Mouse (Mus musculus): ENCODE data around the gene Itpa. TPM values are rescaled to one million over a fixed set of nuclear protein-coding genes. Genes with fewer than 3 reads are reported as not detected.

Gene Itpa
- polyA plus RNA-seq (2014; fragmentation: Illumina TruSeq; extraction: RNeasy Lipid Tissue Mini Kit (QIAGEN cat#74804); ENCODE audit: insufficient read depth, low read depth, low replicate concordance), result 26.2 TPM

DNA sequence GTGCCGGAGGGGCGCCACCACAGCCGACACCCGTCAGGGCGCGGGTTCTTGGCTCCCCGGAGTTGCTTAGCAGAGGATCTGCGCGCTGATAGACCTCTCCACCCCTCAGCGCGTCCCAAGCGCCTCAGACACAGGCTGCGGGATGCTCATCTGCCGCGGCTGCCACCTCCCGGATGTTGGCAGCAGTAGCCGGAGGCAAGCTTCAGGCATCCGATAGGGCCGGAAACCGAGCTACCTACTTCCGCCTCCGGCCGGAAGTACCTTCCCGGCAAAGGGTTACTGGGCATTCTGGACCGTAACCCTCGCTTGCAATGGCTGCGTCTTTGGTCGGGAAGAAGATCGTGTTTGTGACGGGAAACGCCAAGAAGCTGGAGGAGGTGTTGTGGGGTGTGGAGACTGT, at the start of gene Itpa:
TSS of gene Itpa (plus strand) at position 52 of the 400 bp plus-strand sequence.

DNA sequence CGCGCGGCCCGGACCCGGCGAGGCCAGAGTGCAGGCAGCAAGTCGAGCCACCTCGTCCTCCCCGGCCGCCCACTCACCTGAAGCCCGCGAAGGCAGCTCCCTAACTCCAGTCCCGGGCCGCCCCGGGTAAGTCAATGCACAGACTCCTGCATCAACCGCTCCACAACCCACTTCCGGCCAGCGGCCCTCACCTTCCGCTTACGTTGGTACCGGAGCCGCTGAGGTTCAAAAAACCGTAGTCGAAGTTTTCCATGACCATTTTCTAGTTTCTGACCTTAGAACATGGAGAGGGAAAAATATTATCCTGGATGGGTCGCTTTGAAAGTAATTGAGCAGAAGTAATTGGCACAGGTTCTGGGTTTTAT, 37.6 kb upstream of the Itpa start, which contains the start of the genes Fastkd5 and Ubox5:
TSS of gene Fastkd5 (minus strand) at position 189 of the 365 bp plus-strand sequence.
TSS of gene Ubox5 (minus strand) at position 200 of the 365 bp plus-strand sequence.

DNA sequence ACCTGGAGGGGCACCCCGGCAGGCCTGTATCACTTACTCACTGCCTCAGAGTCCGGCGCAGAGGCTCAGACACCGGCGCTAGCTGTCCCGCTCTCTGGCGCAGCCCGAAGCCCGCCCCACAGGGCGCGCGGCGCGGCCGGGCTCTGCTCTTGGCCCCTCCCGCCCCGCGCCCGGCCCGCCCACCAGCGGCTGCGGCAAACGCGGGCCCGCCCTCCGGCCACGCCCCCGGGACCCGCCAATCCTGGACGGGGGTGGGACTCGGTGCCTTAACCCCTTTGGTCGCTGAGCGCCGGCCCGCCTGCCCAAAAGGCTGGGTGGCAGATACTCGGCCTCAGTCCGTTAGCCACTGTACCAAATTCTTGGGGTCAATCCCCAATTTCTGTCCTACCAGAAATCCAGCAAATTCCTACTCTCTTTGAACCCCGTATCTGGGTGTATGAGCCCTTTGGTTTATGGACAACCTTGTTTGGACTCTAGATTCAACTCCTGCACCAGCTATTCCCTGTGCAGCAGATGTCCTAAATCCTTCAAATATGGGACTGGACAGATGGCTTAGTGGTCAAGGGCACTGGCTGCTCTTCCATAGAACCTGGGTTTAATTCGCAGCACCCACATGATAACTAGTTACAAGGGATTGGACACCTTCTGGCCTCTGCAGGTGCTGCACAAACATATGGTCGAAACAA, 24.6 kb upstream of the Itpa start, which contains the start of gene Lzts3:
TSS of gene Lzts3 (minus strand) at position 120 of the 686 bp plus-strand sequence.

DNA sequence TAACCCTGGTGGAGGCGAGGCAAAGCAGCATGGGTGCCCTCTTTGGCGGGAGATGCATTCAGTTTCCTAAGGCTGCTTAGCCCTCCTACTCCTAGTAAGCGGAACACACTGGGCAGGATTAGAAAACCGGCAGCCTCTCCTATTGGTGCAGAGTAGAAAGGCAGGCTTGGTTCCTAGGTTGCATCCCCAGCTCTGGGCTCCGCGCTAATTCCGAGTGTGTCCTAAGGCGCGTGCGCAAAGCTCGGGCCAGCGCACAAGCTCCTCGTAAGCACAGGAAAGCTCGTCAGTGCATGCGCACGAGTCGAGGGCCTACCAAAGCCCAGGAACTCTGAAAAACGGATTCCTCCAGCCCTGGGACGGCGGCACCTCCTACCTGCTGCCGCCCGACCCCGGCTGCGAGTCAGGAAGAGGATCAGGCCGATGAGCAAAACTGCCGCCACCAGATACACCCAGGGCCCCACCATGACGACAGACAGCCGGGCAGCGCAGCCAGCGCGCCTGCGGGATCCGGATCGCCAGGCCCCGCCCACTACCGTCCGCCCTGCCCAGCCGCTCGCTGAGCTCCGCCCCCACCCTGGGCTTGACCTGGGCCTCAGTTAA, 3.2 kb upstream of the Itpa start, which contains the start of gene Ddrgk1:
TSS of gene Ddrgk1 (minus strand) at position 558 of the 600 bp plus-strand sequence.

DNA sequence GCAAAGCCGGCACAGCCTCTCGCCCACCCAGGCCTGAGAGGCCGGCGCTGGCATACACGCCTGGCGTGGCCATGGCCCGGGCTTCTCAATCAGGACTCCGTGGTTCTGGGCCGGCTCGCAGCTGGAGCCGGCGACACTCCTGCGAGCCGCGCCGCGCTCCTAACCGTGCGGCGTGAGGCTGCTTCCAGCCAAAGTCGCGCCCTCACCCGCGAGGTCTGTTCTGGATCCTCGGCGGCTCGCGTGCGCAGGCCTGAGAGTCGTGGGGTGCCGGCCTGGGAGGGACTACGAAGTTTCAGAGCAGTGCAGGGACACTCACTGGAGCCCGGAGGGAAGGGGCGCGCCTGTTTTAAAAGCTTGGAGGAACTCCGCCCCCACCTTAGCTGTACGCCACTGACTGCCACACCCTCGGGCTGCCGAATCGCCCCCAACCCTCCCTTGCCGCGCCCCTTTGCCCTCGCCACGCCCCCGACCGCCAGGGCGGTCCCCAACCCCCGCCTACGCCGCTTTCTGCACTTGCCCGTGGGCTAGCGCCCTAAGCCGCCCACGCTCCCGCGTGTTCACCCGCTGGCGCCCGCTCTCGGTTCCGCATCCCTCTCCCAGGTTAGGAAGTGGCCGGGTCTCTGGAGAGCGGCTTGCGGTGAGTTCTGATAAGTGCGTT, 29.9 kb downstream of the Itpa start, which contains the start of gene Slc4a11:
TSS of gene Slc4a11 (minus strand) at position 367 of the 658 bp plus-strand sequence.

Other genes with a start within 250 kb of the Itpa start
- 49.0 TPM for gene Vps16, start 243.3 kb upstream of the Itpa start, polyA plus RNA-seq (2014; fragmentation: Illumina TruSeq; extraction: RNeasy Lipid Tissue Mini Kit (QIAGEN cat#74804); ENCODE audit: insufficient read depth, low read depth, low replicate concordance)
- gene Pced1a, start 242.9 kb upstream of the Itpa start, polyA plus RNA-seq (2014; fragmentation: Illumina TruSeq; extraction: RNeasy Lipid Tissue Mini Kit (QIAGEN cat#74804); ENCODE audit: insufficient read depth, low read depth, low replicate concordance), result 5.8 TPM
- gene Ptpra, start 217.3 kb upstream of the Itpa start, polyA plus RNA-seq (2014; fragmentation: Illumina TruSeq; extraction: RNeasy Lipid Tissue Mini Kit (QIAGEN cat#74804); ENCODE audit: insufficient read depth, low read depth, low replicate concordance), result 37.3 TPM
- gene Mrps26, start 103.9 kb upstream of the Itpa start, polyA plus RNA-seq (2014; fragmentation: Illumina TruSeq; extraction: RNeasy Lipid Tissue Mini Kit (QIAGEN cat#74804); ENCODE audit: insufficient read depth, low read depth, low replicate concordance), result 35.2 TPM
- not detected for gene Oxt, start 91.4 kb upstream of the Itpa start, polyA plus RNA-seq (2014; fragmentation: Illumina TruSeq; extraction: RNeasy Lipid Tissue Mini Kit (QIAGEN cat#74804); ENCODE audit: insufficient read depth, low read depth, low replicate concordance)
- not detected for gene Avp, start 85.1 kb upstream of the Itpa start, polyA plus RNA-seq (2014; fragmentation: Illumina TruSeq; extraction: RNeasy Lipid Tissue Mini Kit (QIAGEN cat#74804); ENCODE audit: insufficient read depth, low read depth, low replicate concordance)
- 4.1 TPM for gene Fastkd5, start 37.6 kb upstream of the Itpa start, polyA plus RNA-seq (2014; fragmentation: Illumina TruSeq; extraction: RNeasy Lipid Tissue Mini Kit (QIAGEN cat#74804); ENCODE audit: insufficient read depth, low read depth, low replicate concordance)
- 2.2 TPM for gene Ubox5, start 37.6 kb upstream of the Itpa start, polyA plus RNA-seq (2014; fragmentation: Illumina TruSeq; extraction: RNeasy Lipid Tissue Mini Kit (QIAGEN cat#74804); ENCODE audit: insufficient read depth, low read depth, low replicate concordance)
- 3.0 TPM for gene Lzts3, start 24.8 kb upstream of the Itpa start, polyA plus RNA-seq (2014; fragmentation: Illumina TruSeq; extraction: RNeasy Lipid Tissue Mini Kit (QIAGEN cat#74804); ENCODE audit: insufficient read depth, low read depth, low replicate concordance)
- gene Ddrgk1, start 3.0 kb upstream of the Itpa start, polyA plus RNA-seq (2014; fragmentation: Illumina TruSeq; extraction: RNeasy Lipid Tissue Mini Kit (QIAGEN cat#74804); ENCODE audit: insufficient read depth, low read depth, low replicate concordance), result 140 TPM
- gene Slc4a11, start 29.9 kb downstream of the Itpa start, polyA plus RNA-seq (2014; fragmentation: Illumina TruSeq; extraction: RNeasy Lipid Tissue Mini Kit (QIAGEN cat#74804); ENCODE audit: insufficient read depth, low read depth, low replicate concordance), result 0.20 TPM
- 10.3 TPM for gene 4930402H24Rik, start 238.8 kb downstream of the Itpa start, polyA plus RNA-seq (2014; fragmentation: Illumina TruSeq; extraction: RNeasy Lipid Tissue Mini Kit (QIAGEN cat#74804); ENCODE audit: insufficient read depth, low read depth, low replicate concordance)
- gene Atrn, start 238.9 kb downstream of the Itpa start, polyA plus RNA-seq (2014; fragmentation: Illumina TruSeq; extraction: RNeasy Lipid Tissue Mini Kit (QIAGEN cat#74804); ENCODE audit: insufficient read depth, low read depth, low replicate concordance), result 6.7 TPM